Mouse (Mus musculus) small intestine, adult 2 months (tissue): Measurements from ENCODE around the gene Repin1.

Source experiments
- CTCF ChIP-seq: fragments of 200-500 bp; IDR thresholded peaks from 2 replicates; pipeline ENCODE4 v1.5.1; 2012; ENCODE audit warnings: low read depth, mild to moderate bottlenecking, control low read depth, inconsistent platforms, low read length, moderate library complexity, mixed read lengths; ENCODE audit not compliant: insufficient replicate concordance, insufficient read length; ENCODE audit errors: extremely low read depth
- POLR2A ChIP-seq: fragments of 200-500 bp; IDR thresholded peaks from 2 replicates; pipeline ENCODE4 v1.6.1; 2012; ENCODE audit warnings: low read depth, mild to moderate bottlenecking, control low read depth, inconsistent platforms, low read length, moderate library complexity

DNA sequence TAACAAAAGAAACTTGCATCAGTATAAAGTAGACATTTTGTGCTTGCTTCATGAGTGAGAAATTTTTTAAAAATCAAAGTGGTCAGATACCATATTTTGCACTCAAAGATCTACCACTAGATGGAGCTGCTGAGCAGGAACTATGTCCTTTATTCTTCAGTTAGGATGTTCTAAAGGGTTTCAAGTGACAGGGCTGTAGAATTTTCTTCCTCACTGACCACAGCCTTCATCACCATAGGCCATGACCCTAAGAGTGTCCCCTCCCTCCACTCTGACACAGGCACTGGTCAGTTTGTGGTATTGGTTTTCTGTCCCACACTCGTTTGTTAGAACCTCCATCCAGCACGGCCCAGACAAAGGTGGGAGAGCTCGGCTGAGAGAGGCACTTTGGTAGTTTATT lies 11.6 kb upstream of the Repin1 start:
- peak; percentile 21; the same call in 1 of the 2 replicates for TF ChIP-seq CTCF
- no peak for TF ChIP-seq POLR2A
